Mouse (Mus musculus): Measurements from ENCODE around the gene H2-DMb2. TPM values are rescaled to one million over a fixed set of nuclear protein-coding genes. Genes with fewer than 3 reads are reported as not detected.

Gene H2-DMb2
- polyA plus RNA-seq, 1 experiment from 2014 or later: 0.23 TPM

Other genes starting within 250 kb of the H2-DMb2 start
- 0.23 and 0.38 TPM in 2 replicates for gene Platr17, start 238.2 kb upstream of the H2-DMb2 start, polyA plus RNA-seq (2016; fragmentation: Nextera tagmentation; extraction: Ambion mirVana)
- gene Daxx, start 233.9 kb upstream of the H2-DMb2 start, polyA plus RNA-seq (2016; fragmentation: Nextera tagmentation; extraction: Ambion mirVana): 64.6 and 66.2 TPM in 2 replicates
- gene Tapbp, start 227.4 kb upstream of the H2-DMb2 start, polyA plus RNA-seq (2016; fragmentation: Nextera tagmentation; extraction: Ambion mirVana): 19.1 and 21.9 TPM in 2 replicates
- 21.8 and 25.3 TPM in 2 replicates for gene Zbtb22, start 227.4 kb upstream of the H2-DMb2 start, polyA plus RNA-seq (2016; fragmentation: Nextera tagmentation; extraction: Ambion mirVana)
- 69.9 and 74.3 TPM in 2 replicates for gene Rgl2, start 213.8 kb upstream of the H2-DMb2 start, polyA plus RNA-seq (2016; fragmentation: Nextera tagmentation; extraction: Ambion mirVana)
- gene Pfdn6, start 203.0 kb upstream of the H2-DMb2 start, polyA plus RNA-seq (2016; fragmentation: Nextera tagmentation; extraction: Ambion mirVana): 188 and 203 TPM in 2 replicates
- gene Wdr46, start 202.6 kb upstream of the H2-DMb2 start, polyA plus RNA-seq (2016; fragmentation: Nextera tagmentation; extraction: Ambion mirVana): 37.5 and 37.7 TPM in 2 replicates
- 8.1 and 8.7 TPM in 2 replicates for gene B3galt4, start 191.8 kb upstream of the H2-DMb2 start, polyA plus RNA-seq (2016; fragmentation: Nextera tagmentation; extraction: Ambion mirVana)
- gene Vps52, start 187.5 kb upstream of the H2-DMb2 start, polyA plus RNA-seq (2016; fragmentation: Nextera tagmentation; extraction: Ambion mirVana): 67.0 and 70.9 TPM in 2 replicates
- 891 and 909 TPM in 2 replicates for gene Rps18, start 187.3 kb upstream of the H2-DMb2 start, polyA plus RNA-seq (2016; fragmentation: Nextera tagmentation; extraction: Ambion mirVana)
- gene H2-K1, start 143.0 kb upstream of the H2-DMb2 start, polyA plus RNA-seq (2016; fragmentation: Nextera tagmentation; extraction: Ambion mirVana): 26.8 and 28.4 TPM in 2 replicates
- gene Ring1, start 118.6 kb upstream of the H2-DMb2 start, polyA plus RNA-seq (2016; fragmentation: Nextera tagmentation; extraction: Ambion mirVana): 25.2 and 27.0 TPM in 2 replicates
- 110 and 131 TPM in 2 replicates for gene H2-Ke6, start 115.2 kb upstream of the H2-DMb2 start, polyA plus RNA-seq (2016; fragmentation: Nextera tagmentation; extraction: Ambion mirVana)
- 180 and 184 TPM in 2 replicates for gene Slc39a7, start 111.6 kb upstream of the H2-DMb2 start, polyA plus RNA-seq (2016; fragmentation: Nextera tagmentation; extraction: Ambion mirVana)
- 68.0 and 68.4 TPM in 2 replicates for gene Rxrb, start 111.5 kb upstream of the H2-DMb2 start, polyA plus RNA-seq (2016; fragmentation: Nextera tagmentation; extraction: Ambion mirVana)
- 2.3 and 4.0 TPM in 2 replicates for gene Col11a2, start 103.9 kb upstream of the H2-DMb2 start, polyA plus RNA-seq (2016; fragmentation: Nextera tagmentation; extraction: Ambion mirVana)
- gene H2-Oa, start 51.0 kb upstream of the H2-DMb2 start, polyA plus RNA-seq (2016; fragmentation: Nextera tagmentation; extraction: Ambion mirVana): 0.17 and 0.56 TPM in 2 replicates
- gene H2-DMa, start 23.8 kb upstream of the H2-DMb2 start, polyA plus RNA-seq (2016; fragmentation: Nextera tagmentation; extraction: Ambion mirVana): 9.8 and 9.9 TPM in 2 replicates
- 144 and 148 TPM in 2 replicates for gene Brd2, start 20.7 kb upstream of the H2-DMb2 start, polyA plus RNA-seq (2016; fragmentation: Nextera tagmentation; extraction: Ambion mirVana)
- 0.16 and 0.73 TPM in 2 replicates for gene H2-DMb1, start 9.8 kb downstream of the H2-DMb2 start, polyA plus RNA-seq (2016; fragmentation: Nextera tagmentation; extraction: Ambion mirVana)
- gene Tap1, start 44.2 kb downstream of the H2-DMb2 start, polyA plus RNA-seq (2016; fragmentation: Nextera tagmentation; extraction: Ambion mirVana): 1.4 and 1.8 TPM in 2 replicates
- 1.3 and 1.5 TPM in 2 replicates for gene Psmb9, start 44.5 kb downstream of the H2-DMb2 start, polyA plus RNA-seq (2016; fragmentation: Nextera tagmentation; extraction: Ambion mirVana)
- 1.6 and 2.1 TPM in 2 replicates for gene Psmb8, start 54.4 kb downstream of the H2-DMb2 start, polyA plus RNA-seq (2016; fragmentation: Nextera tagmentation; extraction: Ambion mirVana)
- 0.79 and 0.82 TPM in 2 replicates for gene Tap2, start 60.2 kb downstream of the H2-DMb2 start, polyA plus RNA-seq (2016; fragmentation: Nextera tagmentation; extraction: Ambion mirVana)
- not detected in 2 replicates for gene H2-Ob, start 95.6 kb downstream of the H2-DMb2 start, polyA plus RNA-seq (2016; fragmentation: Nextera tagmentation; extraction: Ambion mirVana)
- 2.6 and 3.2 TPM in 2 replicates for gene H2-Ab1, start 114.4 kb downstream of the H2-DMb2 start, polyA plus RNA-seq (2016; fragmentation: Nextera tagmentation; extraction: Ambion mirVana)
- gene H2-Aa, start 144.5 kb downstream of the H2-DMb2 start, polyA plus RNA-seq (2016; fragmentation: Nextera tagmentation; extraction: Ambion mirVana): 0.37 TPM in 1 of 2 replicates, not detected in the other
- gene H2-Eb1, start 162.6 kb downstream of the H2-DMb2 start, polyA plus RNA-seq (2016; fragmentation: Nextera tagmentation; extraction: Ambion mirVana): 1.7 and 2.0 TPM in 2 replicates
- gene H2-Eb2, start 182.4 kb downstream of the H2-DMb2 start, polyA plus RNA-seq (2016; fragmentation: Nextera tagmentation; extraction: Ambion mirVana): 0.10 TPM in 1 of 2 replicates, not detected in the other
- gene Btnl2, start 211.5 kb downstream of the H2-DMb2 start, polyA plus RNA-seq (2016; fragmentation: Nextera tagmentation; extraction: Ambion mirVana): 0.06 TPM in 1 of 2 replicates, not detected in the other
- gene Btnl1, start 233.8 kb downstream of the H2-DMb2 start, polyA plus RNA-seq (2016; fragmentation: Nextera tagmentation; extraction: Ambion mirVana): not detected in 2 replicates